Mouse (Mus musculus) liver, postnatal 0 days (tissue): ENCODE data around the gene Ms4a18. TPM values are rescaled to one million over a fixed set of nuclear protein-coding genes. Genes with fewer than 3 reads are reported as not detected.

Experiments used
- ATAC-seq: fragments of 200-750 bp; cut with Nextera tagmentation; 2 replicates; pipeline ENCODE4 v1.8.0; 2017; ENCODE audit warnings: mild to moderate bottlenecking, moderate library complexity
- DNase-seq: peaks from one replicate; pipeline ENCODE4 v3.0.0-alpha.2; 2016
- H3K27ac ChIP-seq: fragments of 300-500 bp; sonication (generic); 2 replicates; pipeline ENCODE4 v1.5.1; 2014; ENCODE audit warnings: antibody characterized with exemption, moderate library complexity, mild to moderate bottlenecking, low read depth
- H3K27me3 ChIP-seq: fragments of 300-500 bp; sonication (generic); 2 replicates; pipeline ENCODE4 v1.6.1; 2014; ENCODE audit warnings: low read length, control low read depth, mixed read lengths; ENCODE audit not compliant: insufficient read depth
- H3K36me3 ChIP-seq: fragments of 300-500 bp; sonication (generic); replicated peaks from 2 replicates; pipeline ENCODE4 v1.6.1; 2014; ENCODE audit warnings: mild to moderate bottlenecking, control low read depth, low read length, moderate library complexity, mixed read lengths; ENCODE audit not compliant: insufficient read depth
- H3K4me1 ChIP-seq: fragments of 300-500 bp; sonication (generic); 2 replicates; pipeline ENCODE4 v1.6.1; 2014; ENCODE audit warnings: antibody characterized with exemption, mild to moderate bottlenecking, control low read depth; ENCODE audit not compliant: insufficient read depth
- H3K4me2 ChIP-seq: fragments of 300-500 bp; sonication (generic); 2 replicates; pipeline ENCODE4 v1.6.1; 2014; ENCODE audit warnings: low read depth, mild to moderate bottlenecking, low read length, moderate library complexity, mixed read lengths
- H3K4me3 ChIP-seq: fragments of 300-500 bp; sonication (generic); 2 replicates; pipeline ENCODE4 v1.5.1; 2014; ENCODE audit warnings: low read depth, low read length
- H3K9ac ChIP-seq: fragments of 300-500 bp; sonication (generic); replicated peaks from 2 replicates; pipeline ENCODE4 v1.6.1; 2014; ENCODE audit warnings: mild to moderate bottlenecking, moderate library complexity
- H3K9me3 ChIP-seq: fragments of 300-500 bp; sonication (generic); 2 replicates; pipeline ENCODE4 v1.6.1; 2016; ENCODE audit warnings: mild to moderate bottlenecking, control low read depth, low read length, mixed read lengths
- CTCF ChIP-seq: sonication (generic); IDR thresholded peaks from 2 replicates; pipeline ENCODE4 v1.5.1; 2016; ENCODE audit warnings: antibody characterized with exemption, low read depth
- EP300 ChIP-seq: IDR thresholded peaks from 2 replicates; pipeline ENCODE4 v1.6.1; 2016; ENCODE audit warnings: antibody characterized with exemption, low read depth, mild to moderate bottlenecking
- WGBS: fragments of 180-500 bp; shearing (Covaris S2); extraction: QIAGEN DNeasy Blood & Tissue Kit; methylation state at CpG from one replicate; pipeline ENCODE4 v1.1.7; 2014; ENCODE audit not compliant: insufficient replicate concordance; 5-methylcytosine and 5-hydroxymethylcytosine counted together
- polyA plus RNA-seq: library from polyadenylated mRNA; unstranded; fragments of >200 nt; fragmentation: Nextera tagmentation; extraction: Ambion mirVana; gene quantifications from 2 replicates; pipeline ENCODE4 v1.2.1, GENCODE M21; 2015

Ms4a18 gene
- polyA plus RNA-seq, 1 experiment from 2014 or later = not detected

DNA sequence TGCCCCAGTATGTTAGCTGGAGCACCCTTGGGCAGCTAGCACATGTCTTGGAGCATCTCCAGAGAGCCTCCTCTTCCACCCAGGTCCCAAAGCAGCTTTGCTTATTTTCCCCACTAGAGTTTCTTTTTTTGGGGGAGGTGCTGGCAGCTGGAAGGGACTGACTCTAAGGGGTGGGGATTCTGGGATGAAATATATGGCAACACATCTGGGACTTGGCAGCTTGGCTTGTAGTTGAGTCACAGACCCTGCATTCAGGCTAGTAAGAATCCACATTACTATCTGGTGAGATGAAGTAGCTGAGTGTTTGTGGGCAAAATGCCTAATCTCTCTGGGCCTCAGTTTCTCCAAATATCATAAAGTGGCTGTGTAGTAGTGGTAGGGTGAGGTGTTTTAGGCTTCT lies 25.9 kb downstream of the Ms4a18 start:
- Histone ChIP-seq H3K9ac (no peak overlapping the region), H3K4me3 (no peak overlapping the region), H3K27ac (no peak overlapping the region), H3K4me2 (no peak overlapping the region), H3K27me3 (no peaks in the 10 kb centered on the region), H3K9me3 (no peaks in the 10 kb centered on the region), H3K4me1 (no peaks in the 10 kb centered on the region), H3K36me3 (no peaks in the 10 kb centered on the region)
- no peak for DNase-seq
- TF ChIP-seq CTCF = no peak
- TF ChIP-seq EP300 = no peak
- ATAC-seq = no peak

DNA sequence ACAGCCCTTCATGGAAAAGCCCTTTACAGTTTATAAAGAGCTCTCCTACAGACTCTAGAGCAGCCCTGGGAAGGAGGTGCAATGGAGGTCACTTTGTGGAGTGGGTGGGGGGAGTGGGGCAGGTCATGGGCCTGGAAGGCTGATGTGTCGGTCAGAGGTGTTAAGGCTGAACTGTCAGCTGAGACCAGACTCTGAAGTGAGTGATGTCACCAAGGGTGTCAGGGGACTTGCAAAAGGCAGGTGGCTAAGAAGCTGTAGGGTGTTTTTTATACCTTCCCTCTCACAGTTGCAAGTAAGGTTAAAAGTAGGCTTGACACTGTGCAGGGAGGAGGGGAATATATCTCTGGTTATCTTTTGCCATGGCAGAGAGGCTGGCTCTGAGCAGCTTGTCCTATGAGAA lies 27.1 kb downstream of the Ms4a18 start:
- 60% methylated on average over 1 of the region's 1 CpGs for WGBS
- no peak for ATAC-seq

DNA sequence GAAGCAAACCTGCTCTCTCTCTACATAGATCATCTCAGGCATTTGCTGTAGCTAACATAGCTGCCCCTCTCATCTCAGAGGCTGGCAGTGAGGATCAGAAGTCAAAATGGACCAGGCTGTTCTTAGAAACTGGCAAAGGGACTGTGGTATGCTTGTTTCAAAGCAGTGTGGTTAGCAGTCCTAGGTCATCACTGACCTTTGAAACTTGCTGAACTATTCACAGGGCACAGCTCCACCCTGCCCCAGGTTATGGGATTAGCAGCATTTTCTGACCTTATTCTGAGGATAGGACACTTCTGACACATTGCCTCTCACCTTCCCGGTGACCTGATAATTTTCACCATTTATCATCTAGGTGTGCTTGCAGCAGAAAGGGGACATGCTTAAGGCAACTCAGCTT lies 29.3 kb downstream of the Ms4a18 start:
- no peak for ATAC-seq
- no peak for TF ChIP-seq CTCF
- no peak for TF ChIP-seq EP300

More for the DNA sequence above, 27.1 kb downstream of the Ms4a18 start:
- DNase-seq = no peak
- Histone ChIP-seq H3K27me3 (no peaks in the 10 kb centered on the region), H3K9ac (no peak overlapping the region), H3K27ac (no peak overlapping the region), H3K9me3 (no peaks in the 10 kb centered on the region), H3K4me3 (no peak overlapping the region), H3K4me2 (no peak overlapping the region), H3K36me3 (no peaks in the 10 kb centered on the region), H3K4me1 (no peaks in the 10 kb centered on the region)
- TF ChIP-seq CTCF = no peak
- no peak for TF ChIP-seq EP300

DNA sequence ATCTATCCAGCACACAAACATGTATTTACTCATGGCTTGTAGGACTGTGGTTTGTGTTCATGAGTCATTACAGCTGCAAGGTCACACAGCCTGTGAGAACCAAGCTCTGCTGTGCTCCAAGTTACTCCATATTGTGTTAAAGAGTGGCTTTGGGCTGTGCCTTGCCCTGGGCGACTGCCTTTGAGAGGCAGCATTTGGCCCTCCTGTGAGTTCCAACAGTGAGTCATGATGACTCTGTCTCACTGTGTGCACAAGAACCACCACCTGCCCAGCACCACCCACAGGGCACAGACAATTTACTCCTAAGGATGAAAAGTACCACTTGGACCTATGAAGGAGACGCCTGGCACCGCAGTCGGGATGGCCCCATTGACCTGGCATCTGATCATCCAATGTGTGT lies 31.9 kb downstream of the Ms4a18 start:
- Histone ChIP-seq H3K4me1 (no peaks in the 10 kb centered on the region), H3K9ac (no peak overlapping the region), H3K36me3 (no peaks in the 10 kb centered on the region), H3K4me3 (no peak overlapping the region), H3K27ac (no peak overlapping the region), H3K4me2 (no peak overlapping the region), H3K9me3 (no peaks in the 10 kb centered on the region), H3K27me3 (no peaks in the 10 kb centered on the region)
- DNase-seq = no peak
- no peak for TF ChIP-seq EP300
- TF ChIP-seq CTCF = no peak
- WGBS = 86% methylated on average over 4 of the region's 4 CpGs
- no peak for ATAC-seq

More for the DNA sequence above, 29.3 kb downstream of the Ms4a18 start:
- Histone ChIP-seq H3K4me3 (no peak overlapping the region), H3K36me3 (no peaks in the 10 kb centered on the region), H3K27ac (no peak overlapping the region), H3K4me2 (no peak overlapping the region), H3K9ac (no peak overlapping the region), H3K4me1 (no peaks in the 10 kb centered on the region), H3K27me3 (no peaks in the 10 kb centered on the region), H3K9me3 (no peaks in the 10 kb centered on the region)
- DNase-seq = no peak
- 64% methylated on average over 1 of the region's 1 CpGs for WGBS

DNA sequence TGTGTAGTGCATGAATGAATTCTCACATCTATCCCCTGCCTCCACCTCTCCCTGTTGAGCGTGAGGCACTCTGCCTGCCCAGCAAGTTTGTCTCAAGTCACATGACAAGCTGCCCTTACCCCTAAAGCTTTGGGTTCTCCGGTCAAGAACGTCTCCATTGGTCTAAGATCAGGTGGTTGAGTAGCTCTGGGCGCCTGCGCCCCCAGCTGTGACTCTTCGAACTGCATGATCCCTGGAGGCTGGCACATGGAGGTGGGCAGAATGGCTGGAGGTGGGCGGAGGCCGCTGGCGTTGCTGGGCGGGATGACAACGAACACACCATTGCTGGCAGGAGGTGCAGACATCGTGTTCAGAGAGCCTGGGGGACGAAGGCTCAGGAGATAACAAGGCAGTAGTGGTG lies 33.3 kb downstream of the Ms4a18 start:
- no peak overlapping the region for H3K4me2 ChIP-seq
- H3K27me3 ChIP-seq = no peaks in the 10 kb centered on the region
- TF ChIP-seq CTCF = peak; percentile 9; the same call in 1 of the 2 replicates
- no peak for TF ChIP-seq EP300
- H3K9me3 ChIP-seq = no peaks in the 10 kb centered on the region
- peaks cover 8% of the 10 kb centered on the region for H3K4me1 ChIP-seq
- H3K9ac ChIP-seq = no peak overlapping the region
- no peak overlapping the region for H3K27ac ChIP-seq
- DNase-seq = no peak
- WGBS = 75% methylated on average over 13 of the region's 13 CpGs
- H3K36me3 ChIP-seq = no peaks in the 10 kb centered on the region
- no peak overlapping the region for H3K4me3 ChIP-seq
- ATAC-seq = no peak

DNA sequence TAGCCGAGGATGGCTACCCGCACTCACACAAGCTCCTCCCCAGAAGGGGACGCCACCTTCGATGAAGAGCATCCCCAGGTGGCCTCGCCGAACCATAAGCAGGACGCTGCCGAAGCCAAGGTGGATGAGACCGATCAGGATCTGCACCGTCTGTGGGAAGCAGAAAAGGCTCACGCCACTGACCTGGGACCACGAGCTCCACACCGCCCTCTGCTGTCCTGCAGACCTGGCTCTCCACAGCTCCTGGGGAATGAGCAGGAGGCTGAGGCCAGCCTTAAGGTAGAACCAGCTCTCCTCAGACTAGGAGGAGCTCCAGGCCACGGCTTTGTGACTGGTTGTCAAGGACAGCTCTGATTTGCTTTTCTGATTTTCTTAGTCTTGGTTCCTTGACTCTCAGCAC lies 34.7 kb downstream of the Ms4a18 start:
- H3K4me3 ChIP-seq = no peak overlapping the region
- 27% methylated on average over 14 of the region's 14 CpGs for WGBS
- peak; percentile 47 for DNase-seq

DNA sequence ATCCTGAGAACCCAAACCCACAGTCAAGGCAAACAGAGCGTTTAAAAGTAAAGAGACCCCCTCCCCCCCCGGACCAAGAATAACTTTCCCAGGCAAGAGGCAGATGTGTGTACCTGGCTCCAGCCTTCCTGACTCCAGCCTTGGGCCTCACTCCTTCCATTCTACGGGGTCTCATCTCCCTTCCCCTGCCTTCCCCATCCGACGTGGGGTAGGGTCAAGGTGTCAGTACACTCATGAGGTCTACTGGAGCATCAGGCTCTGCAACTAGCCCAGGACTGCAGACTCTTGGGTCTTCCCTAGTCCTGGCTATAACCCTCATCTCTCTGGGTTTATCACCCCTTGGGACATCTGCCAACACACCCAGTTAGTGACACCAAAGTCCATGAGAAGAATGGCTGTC lies 37.6 kb downstream of the Ms4a18 start:
- no peak for DNase-seq
- 47% methylated on average over 5 of the region's 5 CpGs for WGBS
- H3K36me3 ChIP-seq = no peaks in the 10 kb centered on the region
- no peak for ATAC-seq
- H3K4me2 ChIP-seq = peak overlapping the region; percentile 26; the same call in 1 of the 2 replicates
- H3K9ac ChIP-seq = no peak overlapping the region
- TF ChIP-seq CTCF = no peak
- no peak for TF ChIP-seq EP300
- H3K4me3 ChIP-seq = no peak overlapping the region
- H3K27me3 ChIP-seq = no peaks in the 10 kb centered on the region
- no peak overlapping the region for H3K27ac ChIP-seq
- peaks cover 10% of the 10 kb centered on the region for H3K4me1 ChIP-seq
- H3K9me3 ChIP-seq = no peaks in the 10 kb centered on the region

More for the DNA sequence above, 34.7 kb downstream of the Ms4a18 start:
- ATAC-seq = no peak
- peaks cover 10% of the 10 kb centered on the region for H3K4me1 ChIP-seq
- TF ChIP-seq EP300 (no peak), CTCF (peak; percentile 72)
- no peaks in the 10 kb centered on the region for H3K27me3 ChIP-seq
- H3K9me3 ChIP-seq = no peaks in the 10 kb centered on the region
- no peak overlapping the region for H3K9ac ChIP-seq
- H3K36me3 ChIP-seq = no peaks in the 10 kb centered on the region
- 0 out of 2 replicates have a peak overlapping the region, but pooled peaks have one; percentile 23 for H3K4me2 ChIP-seq
- H3K27ac ChIP-seq = no peak overlapping the region
